Mouse (Mus musculus): ENCODE data around the gene Trir.

The Trir gene

GRCm38 (mm10) chr8:85026670-85027515 is at the start of gene Trir:
Gene Trir, plus strand, starts transcription at chr8:85026823.
- DNase-seq (ENCODE audit: low spot score) = peak; percentile 88

GRCm38 (mm10) chr8:84977435-84978247 is 49.0 kb upstream of the Trir start:
- DNase-seq (ENCODE audit: low spot score) = peak; percentile 86

DNA sequence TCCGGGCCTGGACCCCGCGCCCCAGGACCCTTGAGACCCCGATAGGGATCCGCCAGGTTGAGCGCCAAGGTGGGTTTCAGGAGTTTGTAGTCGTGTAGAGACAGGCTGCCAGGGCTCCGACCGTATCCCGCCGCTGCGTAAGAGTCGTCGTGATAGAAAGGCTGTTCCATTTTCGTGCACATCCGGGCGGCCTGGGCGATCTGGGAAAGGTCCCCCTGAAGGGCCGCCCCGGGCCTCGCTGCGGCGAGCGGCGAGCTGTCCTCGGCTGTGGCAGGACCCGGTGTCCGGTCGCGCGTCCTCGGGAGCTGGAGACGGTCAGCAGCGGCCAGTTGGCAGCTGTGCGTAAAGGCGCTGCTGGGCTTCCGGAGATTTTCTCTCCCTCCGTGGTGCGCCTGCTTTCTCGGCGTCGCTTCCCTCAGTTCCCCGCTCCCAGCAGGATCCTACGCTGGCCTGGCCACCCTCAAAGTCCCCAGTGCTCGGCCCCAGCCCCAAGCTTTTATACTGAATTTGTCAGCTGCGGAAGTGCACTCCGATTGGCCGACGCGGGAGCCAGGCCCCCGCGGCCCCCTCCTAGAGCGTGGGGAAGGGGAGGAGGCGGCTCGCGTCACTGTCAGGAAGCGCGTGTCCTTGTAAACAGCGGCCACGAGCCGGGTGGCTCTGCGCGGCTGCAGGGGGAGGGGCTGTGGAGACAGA is 48.2 kb upstream of the Trir start, which contains the start of gene Junb:
Junb (minus strand) TSS at position 471 of the 693 bp plus-strand sequence.
- peak; percentile 99 for DNase-seq (ENCODE audit: low spot score)

- peak; percentile 92 for DNase-seq (ENCODE audit: low spot score)
Measured at GRCm38 (mm10) chr8:84979599-84980421, 46.8 kb upstream of the Trir start.

- DNase-seq (ENCODE audit: low spot score) = peak; percentile 36
Measured at GRCm38 (mm10) chr8:84980622-84981358, 45.8 kb upstream of the Trir start.

- no peak for DNase-seq (ENCODE audit: low spot score)
Measured at GRCm38 (mm10) chr8:84981644-84982498, 44.8 kb upstream of the Trir start.

DNA sequence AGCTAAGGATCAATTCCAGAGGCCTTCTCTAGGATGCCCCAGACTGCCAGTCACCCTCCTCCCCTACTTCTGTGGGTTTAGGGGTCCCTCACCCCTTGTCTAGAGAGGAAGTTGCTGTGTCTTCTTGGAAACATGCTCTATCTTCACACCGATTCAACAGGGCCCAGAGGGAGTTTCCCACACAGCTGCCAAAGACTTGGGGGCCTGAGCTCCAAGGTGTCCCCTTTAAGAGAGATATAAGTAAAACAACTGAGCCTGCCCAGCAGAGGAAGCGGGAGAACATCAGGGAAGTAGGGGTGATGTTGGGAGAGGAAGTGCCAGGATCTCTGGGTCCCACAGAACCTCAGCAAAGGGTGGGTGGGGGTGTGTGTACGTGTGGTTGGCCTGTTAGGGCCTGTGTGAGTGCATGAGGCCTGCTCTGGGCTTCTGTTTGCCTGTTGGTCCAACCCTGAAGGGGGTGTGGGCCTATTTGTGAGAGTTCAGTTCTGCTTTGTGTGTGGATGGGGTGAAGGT is 44.1 kb upstream of the Trir start:
- peak; percentile 23 for DNase-seq (ENCODE audit: low spot score)

GRCm38 (mm10) chr8:84984294-84985048 is 42.2 kb upstream of the Trir start:
- DNase-seq (ENCODE audit: low spot score) = no peak

GRCm38 (mm10) chr8:84985049-84985683 is 41.5 kb upstream of the Trir start:
- DNase-seq (ENCODE audit: low spot score) = peak; percentile 55

- DNase-seq (ENCODE audit: low spot score) = peak; percentile 98
Measured at GRCm38 (mm10) chr8:84985684-84986378, 40.8 kb upstream of the Trir start.

DNA sequence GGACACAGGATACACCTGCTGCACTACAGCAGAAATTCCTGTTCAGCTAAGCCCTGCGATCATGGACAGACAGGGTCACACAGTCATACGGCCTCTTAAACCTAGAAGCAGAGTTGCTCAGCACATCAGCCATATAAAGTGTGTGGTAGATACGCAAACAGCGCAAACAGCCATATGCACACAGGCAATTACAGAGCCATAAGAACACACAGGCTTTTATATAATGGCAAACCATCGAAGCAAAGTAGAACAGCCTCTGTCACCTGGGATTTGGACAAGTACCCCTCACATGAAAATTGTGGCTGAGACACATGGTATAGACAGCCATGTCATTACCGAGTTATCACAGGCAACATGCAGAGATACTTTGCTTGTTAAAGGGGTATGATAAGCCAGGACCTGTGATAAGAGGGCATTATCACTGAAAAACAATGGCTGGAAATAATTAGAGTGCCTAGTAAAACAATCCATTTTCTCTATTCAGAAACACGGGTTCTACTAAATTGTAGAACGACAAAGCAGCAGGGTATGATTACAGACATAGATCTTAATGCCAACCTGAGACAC is 40.2 kb upstream of the Trir start:
- DNase-seq (ENCODE audit: low spot score) = no peak

DNA sequence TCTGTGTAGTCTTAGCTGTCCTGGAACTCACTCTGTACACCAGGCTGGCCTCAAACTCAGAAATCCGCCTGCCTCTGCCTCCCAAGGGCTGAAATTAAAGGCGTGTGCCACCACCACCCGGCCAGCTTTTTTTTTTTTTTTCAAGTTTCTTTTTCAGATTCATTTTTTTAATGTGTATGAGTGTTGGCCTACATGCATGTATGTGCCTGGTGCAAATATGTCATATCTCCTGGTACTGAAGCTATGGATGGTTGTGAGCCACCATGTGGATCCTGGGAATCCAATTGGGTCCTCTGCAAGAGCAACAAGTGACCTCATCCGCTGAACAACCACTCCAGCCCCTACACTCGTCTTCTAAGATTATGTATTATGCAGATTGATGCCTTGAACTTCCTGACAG is 39.2 kb upstream of the Trir start:
- no peak for DNase-seq (ENCODE audit: low spot score)

GRCm38 (mm10) chr8:84987903-84988302 is 38.7 kb upstream of the Trir start:
- no peak for DNase-seq (ENCODE audit: low spot score)

DNA sequence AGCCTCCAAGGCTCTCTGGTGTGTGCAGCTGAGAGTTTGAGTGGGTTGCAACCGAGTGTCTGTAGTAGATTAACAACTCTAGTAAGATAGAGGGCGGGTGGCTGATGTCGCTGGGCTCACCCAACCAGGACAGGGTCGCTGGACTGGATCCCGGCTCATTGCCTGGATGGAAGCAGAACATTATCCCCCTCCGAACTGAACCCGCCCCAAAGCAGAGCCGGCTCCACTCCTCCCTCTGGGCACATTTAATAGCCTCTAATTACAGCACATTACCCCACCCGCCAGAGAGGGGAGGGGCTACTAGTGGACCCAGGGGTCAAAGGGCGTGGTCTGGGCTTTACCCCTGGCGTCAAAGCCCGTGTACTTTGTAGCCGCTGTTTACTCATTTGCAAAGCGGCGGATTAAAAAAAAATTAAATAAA is 37.3 kb upstream of the Trir start:
- DNase-seq (ENCODE audit: low spot score) = no peak

DNA sequence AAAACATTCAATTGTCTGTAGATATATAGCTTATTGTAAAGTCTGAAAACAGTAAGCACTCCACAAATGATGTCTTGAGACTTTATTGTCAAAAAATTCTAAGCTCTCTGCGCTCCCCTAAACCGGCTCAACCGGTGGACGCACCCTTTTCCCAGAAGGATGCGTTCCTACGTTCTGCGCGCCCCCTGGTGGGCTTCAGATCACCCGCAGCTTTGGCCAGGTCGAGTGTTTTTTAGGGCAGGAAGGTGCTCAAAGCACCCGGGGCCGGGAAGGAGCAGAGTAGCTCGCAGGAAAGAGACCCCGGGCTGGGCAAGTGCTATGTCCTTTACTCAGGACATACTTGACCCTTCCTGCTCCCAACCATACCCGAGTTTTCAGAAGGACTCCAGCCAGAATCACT is 36.8 kb upstream of the Trir start:
- peak; percentile 87 for DNase-seq (ENCODE audit: low spot score)

DNA sequence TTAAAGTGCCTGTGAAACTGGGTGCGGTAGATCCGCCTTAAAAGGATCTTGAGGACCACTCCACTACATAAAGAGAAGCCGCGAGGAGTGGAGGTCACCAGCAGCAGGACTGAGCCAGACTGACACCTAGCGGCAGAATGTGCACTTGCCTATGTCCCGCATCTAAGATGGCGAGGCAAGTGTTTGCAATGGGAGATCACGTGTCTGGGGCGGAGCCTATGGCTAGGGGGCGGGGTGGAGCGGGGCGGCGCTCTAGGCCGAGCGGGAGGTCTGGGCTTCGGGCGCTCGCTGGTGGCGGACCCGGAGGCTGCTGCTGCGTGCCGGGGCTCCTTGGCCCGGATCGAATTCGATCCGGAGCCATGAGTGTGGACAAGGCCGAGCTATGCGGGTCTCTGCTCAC is 36.3 kb upstream of the Trir start, which contains the start of gene Hook2:
Hook2 (plus strand) TSS at position 255 of the 400 bp plus-strand sequence.
- peak; percentile 97 for DNase-seq (ENCODE audit: low spot score)

DNA sequence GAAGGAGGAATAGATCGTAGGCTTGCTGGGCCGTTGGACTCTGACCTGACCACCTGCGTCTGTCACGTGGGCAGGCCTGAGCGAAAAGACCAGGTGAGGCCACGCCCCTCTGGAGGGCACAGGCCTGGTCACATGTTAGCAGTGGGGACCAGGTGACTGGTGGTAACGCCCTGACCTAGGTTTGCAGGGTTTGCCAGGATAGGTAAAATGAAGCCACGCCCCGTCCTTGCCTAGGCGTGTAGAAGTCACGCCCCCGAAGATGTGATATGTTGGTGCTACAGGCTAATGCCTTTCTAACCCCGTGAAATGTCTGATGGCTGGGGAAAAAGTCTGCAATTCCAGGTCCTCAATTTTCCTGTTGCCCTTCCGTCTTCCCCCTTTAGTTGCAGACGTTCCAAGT is 35.8 kb upstream of the Trir start:
- DNase-seq (ENCODE audit: low spot score) = peak; percentile 37

Measured in T-cell, adult 2 months (primary cell).